Mouse (Mus musculus) lung, postnatal 10 days (tissue): ENCODE measurements around the gene Fkbp9.
"Not testable (repeated sequence)": the region's sequence is repeated elsewhere in the genome, so short reads cannot be mapped to it uniquely, and the experiment has no call there.

ENCODE experiments used
- DNase-seq: peaks from one replicate; pipeline ENCODE4 v3.0.0; 2021

Gene Fkbp9

DNA sequence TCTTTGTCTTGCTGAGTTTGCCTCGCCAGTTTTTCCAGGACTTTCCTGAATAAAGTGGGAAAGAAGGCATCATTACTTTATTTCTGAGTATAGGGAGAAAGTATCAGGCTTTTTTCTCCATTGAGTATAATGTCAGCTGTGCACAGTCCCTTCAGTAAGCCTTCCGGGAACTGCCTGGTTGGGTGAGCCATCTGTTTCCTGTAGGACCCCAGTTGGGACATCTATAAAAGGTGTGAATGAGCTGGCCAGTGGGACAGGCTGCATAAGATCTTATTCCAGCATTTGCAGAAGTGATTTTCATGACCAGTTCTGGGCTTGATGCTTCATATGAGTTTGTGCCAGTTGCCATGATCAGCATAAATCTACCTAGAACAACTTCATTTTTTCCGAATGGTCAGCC, 11.4 kb downstream of the Fkbp9 start:
- no peak for DNase-seq

DNA sequence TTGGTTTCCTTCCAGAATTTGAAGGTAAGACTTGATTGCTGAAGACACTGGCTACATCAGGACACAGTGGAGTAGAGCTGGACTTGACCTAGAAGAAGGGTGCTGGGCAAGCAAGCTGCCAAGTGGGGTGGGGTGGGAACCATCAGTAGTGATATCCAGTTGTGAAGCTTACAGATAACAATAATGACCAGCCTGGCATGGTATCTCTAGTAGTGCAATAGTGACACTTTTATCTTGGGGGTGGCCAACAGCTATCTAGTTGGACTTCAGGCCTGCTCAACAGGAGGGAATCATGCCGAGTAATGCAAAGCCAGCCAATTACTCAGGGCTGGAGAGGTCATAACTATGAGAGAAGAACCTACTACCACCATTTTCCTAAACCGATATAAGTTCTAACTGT, 12.5 kb downstream of the Fkbp9 start:
- DNase-seq, result no peak

DNA sequence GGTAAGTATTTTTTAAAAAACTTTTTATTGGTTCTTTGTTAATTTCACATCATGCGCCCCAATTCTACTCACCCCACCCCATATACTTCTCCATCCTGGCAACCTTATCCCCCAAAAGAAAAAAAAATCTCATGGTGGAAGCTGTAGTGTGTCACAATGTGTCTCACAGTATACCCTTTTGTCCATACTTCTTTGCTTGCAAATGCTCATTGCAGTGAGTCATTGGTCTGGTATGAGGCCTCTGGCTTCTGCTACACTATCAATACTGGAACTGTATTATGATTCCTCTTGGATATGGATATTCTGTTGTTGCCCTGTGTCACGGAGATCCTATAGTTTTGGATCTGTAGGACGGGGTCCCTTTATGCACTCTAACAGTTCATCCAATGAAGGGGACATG, 17.1 kb downstream of the Fkbp9 start:
- DNase-seq, result no peak

- peak; percentile 6 for DNase-seq
Measured at GRCm38 (mm10) chr6:56850315-56850714, 18.5 kb downstream of the Fkbp9 start.

GRCm38 (mm10) chr6:56854803-56855202, 22.9 kb downstream of the Fkbp9 start:
- DNase-seq, result no peak

DNA sequence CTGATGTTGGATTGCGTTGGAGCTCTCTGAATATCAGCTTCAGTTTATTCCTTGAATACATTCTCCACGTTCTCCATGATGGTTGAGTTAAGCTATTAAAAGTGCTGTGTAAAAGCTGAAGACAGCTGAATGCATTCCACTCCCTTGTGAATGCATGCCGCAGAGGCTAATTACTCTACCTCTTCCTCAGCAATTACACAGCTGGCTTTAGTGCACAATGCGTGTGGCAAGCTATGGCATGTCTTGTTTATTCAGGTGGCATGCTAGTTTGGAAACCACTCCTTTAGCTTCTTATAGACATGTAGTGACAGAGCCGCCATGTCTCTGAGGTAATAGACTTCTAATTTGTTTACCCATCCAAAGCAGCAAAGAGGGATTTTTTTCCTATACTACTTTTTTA, 24.9 kb downstream of the Fkbp9 start:
- no peak for DNase-seq

GRCm38 (mm10) chr6:56860205-56860848, 28.5 kb downstream of the Fkbp9 start:
- DNase-seq, result peak; percentile 14

DNA sequence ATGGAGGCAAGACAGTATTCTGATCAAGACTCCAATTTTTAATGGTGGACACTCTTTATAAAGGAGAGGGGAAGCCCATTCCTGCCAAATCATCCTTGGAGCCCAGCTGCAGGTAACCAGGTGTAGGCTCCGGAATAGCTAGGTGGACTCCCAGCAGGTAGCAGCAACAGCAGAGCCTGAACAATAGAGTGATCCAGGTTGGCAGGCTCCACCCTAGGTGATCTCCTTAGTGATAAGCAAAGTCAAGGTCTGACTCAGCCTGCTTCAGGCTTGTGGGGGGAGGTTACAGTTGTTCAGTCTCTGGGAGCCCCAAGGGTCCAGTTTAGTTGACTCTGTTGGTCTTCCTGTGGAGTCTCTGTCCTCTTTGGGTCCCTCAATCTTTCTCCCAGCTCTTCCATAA, 35.0 kb downstream of the Fkbp9 start:
- not testable (repeated sequence) for DNase-seq

DNA sequence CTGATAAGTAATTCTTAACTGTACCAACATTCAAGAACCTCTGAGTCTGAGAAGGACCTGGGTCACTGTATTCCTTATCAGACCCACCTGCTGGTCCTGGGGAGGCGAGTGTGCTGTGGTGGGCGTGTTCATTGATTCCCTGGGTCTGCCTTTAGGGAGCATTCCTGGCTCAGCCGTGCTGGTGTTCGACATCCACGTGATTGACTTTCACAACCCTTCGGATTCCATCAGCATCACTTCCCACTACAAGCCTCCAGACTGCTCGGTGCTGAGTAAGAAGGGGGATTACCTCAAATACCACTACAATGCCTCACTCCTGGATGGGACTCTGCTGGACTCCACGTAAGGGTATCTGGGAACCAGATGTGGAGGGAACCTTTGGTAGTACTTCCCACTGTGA, 36.7 kb downstream of the Fkbp9 start:
- no peak for DNase-seq

GRCm38 (mm10) chr6:56870027-56870426, 38.2 kb downstream of the Fkbp9 start:
- no peak for DNase-seq

DNA sequence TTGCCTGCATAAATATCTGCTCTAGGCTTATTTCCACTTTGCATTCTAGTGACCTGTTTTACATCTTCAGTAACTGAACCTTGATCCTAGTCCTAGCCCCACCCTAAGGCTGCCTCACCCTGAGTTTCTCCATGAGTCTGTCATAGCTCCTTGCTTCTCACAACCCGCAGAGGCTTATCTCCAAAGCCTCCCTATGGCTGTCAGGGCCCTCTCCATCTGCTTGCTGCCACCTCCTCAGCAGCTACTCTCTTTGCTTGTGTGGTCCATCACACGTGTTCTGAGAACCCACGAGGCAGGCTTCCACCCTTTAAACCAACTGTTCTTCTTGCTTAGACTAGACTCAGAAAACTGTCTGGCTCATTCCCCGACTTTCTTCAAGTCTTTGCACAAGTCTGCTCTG, 45.0 kb downstream of the Fkbp9 start:
- no peak for DNase-seq

DNA sequence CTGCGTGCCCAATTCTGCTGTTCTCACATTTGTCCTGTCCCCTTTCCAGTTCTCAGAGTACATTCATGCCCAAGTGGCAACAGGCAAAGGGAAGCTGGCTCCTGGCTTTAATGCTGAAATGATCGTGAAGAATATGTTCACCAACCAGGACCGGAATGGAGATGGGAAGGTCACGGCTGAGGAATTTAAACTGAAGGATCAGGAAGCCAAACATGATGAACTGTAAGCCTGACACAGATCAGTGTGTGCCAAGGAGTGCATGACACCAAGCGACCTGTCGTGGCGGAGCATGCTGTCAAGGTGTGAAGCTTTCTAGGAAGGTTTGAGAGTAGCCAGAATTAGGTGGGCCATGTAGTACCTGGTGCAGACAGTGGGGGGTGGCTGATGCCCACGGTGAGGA, 46.1 kb downstream of the Fkbp9 start:
- no peak for DNase-seq

- DNase-seq, result no peak
Measured at GRCm38 (mm10) chr6:56879352-56879955, 47.6 kb downstream of the Fkbp9 start.

GRCm38 (mm10) chr6:56888561-56888960, 56.7 kb downstream of the Fkbp9 start:
- DNase-seq, result no peak

DNA sequence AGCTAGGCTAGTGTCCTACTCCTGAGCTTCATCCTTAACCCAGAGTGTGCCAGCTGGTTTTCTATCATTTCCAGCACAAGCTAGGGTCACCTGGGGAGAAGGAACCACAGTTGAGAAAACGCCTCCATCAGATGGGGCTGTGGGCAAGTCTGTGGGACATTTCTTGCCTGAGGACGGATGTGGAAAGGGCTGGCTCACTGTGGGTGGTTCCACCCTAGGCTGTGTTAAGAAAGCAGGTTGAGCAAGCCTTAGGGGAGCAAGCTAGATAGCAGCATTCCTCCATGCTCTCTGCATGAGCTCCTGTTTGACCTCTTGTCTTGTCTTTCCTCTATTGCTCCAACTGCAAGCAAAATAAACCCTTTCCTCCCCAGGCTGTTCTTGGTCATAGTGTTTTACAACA, 58.9 kb downstream of the Fkbp9 start:
- DNase-seq, result no peak

DNA sequence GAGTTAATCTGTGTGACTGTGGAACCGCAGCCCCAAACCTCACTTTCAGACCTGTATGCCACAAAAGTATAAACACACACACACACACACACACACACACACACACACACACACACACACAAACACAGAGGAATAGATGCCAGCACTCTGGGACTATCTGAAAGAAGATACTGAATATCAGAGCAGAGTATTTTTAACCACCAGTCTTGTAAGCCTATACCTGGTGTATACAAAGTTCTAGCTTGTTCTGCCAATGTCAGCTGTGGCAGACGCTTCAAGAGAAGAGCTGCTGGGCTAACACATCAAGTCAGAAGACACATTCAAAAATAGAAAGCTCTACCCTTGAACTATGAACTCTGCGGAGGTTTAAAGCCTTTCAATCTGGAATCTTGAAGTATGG, 67.7 kb downstream of the Fkbp9 start:
- DNase-seq, result no peak

GRCm38 (mm10) chr6:56901336-56901735, 69.5 kb downstream of the Fkbp9 start:
- DNase-seq, result no peak

- DNase-seq, result peak; percentile 68
Measured at GRCm38 (mm10) chr6:56901824-56902386, 70.0 kb downstream of the Fkbp9 start.

DNA sequence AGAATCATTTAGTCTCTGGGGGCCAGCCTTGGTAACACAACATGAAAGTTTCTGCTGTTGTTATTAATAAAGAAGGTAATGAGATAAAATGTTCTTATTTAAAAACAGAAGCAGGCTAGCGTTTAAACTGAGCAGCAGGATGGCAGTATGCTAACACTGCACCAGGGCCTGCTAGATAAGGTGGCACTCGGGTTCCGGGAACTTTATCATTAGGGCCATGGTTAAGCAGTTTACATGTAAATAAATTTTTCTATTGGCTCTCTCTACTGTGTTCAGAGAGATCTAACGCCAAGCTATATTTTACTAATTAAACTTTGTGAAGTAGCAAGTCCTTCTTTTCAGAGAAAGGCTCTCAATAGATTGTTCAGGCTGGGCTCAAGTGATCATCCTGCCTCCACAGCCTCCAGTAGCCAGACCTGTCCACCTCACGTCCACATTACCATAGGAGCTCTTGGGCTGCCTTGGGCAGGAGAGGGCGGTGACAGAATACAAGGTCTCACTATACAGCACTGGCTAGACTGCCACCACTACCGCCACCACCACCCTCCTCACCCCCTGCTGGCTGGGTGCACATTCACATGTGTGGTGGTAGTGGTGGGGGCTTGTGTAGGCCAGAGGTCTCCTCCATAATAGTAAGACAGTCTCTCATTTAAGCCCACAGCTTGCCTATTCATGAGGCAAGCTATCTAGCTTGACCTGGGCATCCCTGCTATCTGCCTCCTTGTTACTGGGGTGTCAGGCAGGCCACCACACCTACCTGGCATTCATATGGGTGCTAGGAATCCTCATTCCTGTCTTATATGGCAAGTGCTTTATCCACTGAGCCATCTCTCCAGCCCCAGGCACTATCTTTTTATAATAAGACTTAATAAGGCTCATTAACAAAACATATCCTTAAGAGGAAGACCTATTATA, 71.0 kb downstream of the Fkbp9 start:
- DNase-seq, result no peak

GRCm38 (mm10) chr6:56903831-56904230, 72.0 kb downstream of the Fkbp9 start:
- no peak for DNase-seq

GRCm38 (mm10) chr6:56904330-56904729, 72.5 kb downstream of the Fkbp9 start:
- no peak for DNase-seq

- no peak for DNase-seq
Measured at GRCm38 (mm10) chr6:56904982-56905381, 73.1 kb downstream of the Fkbp9 start.

DNA sequence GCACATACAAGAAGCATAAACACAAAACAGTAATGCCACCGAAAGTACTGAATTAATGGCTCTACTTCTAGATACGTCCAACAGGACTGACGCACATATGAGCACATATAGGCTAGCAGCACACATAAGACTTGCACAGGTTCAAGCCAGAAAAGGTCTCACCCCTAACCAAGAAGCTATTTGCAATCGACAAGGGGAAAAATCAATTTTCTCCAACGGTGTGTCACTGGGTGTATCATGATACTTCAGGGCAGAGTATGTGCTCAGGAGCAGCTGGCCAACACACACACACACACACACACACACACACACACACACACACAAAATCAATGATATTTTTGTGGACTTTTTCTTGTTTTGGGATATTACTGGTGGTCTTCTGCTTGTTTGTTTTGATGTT, 73.6 kb downstream of the Fkbp9 start:
- no peak for DNase-seq
